Mouse (Mus musculus) ovary, adult 18-20 months (tissue): ENCODE data around the gene Mrtfb.

Experiments
- DNase-seq: peaks from one replicate; pipeline ENCODE4 v3.0.0; 2022; ENCODE audit warnings: low spot score, mixed read lengths

Mrtfb gene

DNA sequence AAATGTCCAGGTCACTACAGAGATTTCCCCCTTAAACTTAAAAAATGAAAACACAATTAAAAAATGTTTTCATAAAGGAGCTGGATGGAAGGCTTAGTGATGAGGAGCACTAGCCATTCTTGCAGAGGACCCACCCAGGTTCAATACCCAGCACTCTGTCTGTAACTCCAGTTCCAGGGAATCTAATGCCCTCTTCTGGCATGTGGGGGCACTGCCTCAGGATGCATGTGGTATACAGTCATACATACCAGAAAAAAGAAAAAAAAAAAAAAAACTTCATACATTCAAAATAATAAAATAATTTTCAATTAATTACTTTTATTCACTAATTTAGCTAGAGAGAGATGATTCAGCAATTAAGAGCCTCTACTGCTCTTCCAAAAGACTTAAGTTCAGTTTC lies 95.0 kb downstream of the Mrtfb start:
- no peak for DNase-seq

DNA sequence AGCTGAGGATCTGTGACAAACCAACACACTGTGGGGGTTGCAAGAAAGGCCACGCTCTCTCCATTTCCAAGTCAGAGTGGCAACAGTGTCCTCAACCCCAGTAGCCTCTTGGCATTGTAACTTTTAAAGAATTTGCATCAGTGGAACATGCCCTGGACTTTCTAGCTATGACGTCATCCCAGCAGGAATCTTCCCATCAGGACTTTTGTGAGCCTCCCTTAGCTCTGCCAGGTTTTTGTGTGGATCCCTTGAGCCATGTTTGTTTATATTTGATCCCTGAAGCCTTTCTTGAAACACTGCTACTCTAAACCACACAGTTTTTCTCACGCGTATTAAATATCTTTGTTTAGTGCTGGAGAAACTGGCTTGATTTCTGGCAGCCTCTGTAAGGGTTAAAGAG lies 97.6 kb downstream of the Mrtfb start:
- no peak for DNase-seq

DNA sequence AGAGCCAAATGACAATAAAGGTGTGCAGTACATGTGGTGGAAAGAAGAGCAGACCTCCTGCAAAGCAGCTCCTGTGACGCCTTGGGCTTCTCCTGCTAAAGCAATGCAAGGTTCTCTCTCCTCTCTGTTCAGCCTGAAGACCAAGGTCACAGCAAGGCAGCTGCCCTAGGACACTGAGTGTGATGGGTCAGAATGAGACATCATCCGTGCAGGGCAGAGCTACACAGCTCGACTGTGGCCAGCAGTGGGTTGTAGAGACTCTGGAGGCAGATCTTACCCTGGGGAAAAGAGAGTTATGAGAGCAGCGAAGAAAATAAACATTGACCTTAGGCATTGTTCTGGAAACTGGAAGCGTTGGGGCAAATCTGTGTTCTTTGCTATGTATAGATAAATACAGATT lies 98.2 kb downstream of the Mrtfb start:
- DNase-seq: no peak

DNA sequence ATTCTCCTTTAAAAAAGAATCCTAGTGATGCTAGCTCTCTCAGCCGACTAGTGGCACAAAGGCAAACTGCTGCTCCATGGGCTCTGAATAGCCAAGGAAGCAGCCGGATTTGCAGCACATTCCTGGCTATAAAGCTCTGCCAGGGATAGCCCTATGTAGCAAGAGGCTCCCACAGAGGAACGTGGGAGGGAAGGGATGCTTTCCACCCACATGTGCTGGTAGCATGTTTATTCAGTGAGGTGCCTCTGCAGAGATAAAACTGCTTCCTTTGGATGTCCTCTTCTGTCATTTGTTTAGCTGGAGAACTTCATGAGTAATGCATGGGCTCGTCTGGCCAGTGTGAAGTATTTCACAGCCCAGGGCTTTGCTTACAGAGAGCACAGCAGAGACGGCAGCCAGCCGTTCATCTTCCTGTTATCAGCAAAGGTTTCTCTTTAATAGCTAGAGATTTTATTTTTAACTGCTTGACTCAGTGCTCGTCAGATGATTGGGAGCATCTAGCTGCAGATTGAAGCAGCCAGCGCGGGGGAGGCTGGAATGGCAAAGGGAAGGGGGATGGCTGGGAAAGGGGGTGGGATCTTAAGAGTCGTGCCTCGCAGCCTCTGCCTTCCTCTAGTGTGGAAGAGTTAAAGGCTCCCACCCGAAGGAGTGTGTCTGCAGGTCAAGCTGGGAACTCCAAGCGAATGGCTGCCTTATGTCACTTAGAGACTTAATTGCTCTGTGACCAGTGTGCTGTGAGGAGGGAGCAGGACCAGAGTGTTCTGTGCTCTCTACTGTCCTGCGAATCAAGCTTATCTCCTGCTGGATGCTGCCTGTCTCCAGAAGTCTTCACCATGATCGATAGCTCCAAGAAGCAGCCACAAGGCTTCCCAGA lies 101.8 kb downstream of the Mrtfb start:
- DNase-seq: peak; percentile 55

DNA sequence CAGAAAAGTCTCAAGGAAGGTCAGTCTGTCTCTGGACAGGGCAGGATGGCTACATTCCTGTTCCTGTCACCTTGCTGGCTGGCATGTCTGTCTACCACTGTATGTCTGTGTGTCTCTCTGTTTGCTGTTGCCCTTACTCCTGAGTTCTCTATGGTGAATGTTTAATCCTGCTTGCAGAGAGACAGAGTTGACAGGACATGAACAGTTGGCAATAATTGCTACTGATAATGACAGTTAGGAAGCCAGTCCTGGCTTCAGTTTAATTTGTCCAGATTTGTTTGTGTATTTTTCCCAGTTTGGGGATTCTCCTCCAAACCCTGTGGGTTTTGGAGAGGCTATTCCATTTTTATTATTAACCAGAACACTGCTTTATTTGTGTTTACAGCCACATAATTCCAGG lies 102.5 kb downstream of the Mrtfb start:
- DNase-seq: no peak

DNA sequence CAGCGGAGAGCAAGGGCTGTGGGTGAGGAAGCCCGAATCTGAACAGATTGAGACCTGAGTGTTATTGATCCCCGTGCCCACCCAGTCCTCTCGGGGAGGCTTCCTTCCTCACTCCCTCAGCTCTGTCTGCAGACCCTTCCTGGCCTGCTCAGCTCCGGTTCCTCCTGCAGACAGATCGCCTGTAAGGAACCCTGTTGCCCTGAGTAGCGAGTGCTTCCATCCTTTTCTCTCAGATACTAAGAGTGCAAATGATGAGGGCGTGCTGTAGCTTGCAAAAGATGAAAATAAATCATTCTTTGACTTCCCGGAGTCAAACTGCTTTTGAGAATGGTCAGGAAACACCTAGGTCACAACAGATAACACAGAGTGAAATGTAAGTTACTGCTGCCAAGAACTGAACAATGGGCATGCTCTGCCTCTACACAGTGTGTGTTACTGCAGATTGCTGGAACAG lies 103.2 kb downstream of the Mrtfb start:
- DNase-seq: no peak

DNA sequence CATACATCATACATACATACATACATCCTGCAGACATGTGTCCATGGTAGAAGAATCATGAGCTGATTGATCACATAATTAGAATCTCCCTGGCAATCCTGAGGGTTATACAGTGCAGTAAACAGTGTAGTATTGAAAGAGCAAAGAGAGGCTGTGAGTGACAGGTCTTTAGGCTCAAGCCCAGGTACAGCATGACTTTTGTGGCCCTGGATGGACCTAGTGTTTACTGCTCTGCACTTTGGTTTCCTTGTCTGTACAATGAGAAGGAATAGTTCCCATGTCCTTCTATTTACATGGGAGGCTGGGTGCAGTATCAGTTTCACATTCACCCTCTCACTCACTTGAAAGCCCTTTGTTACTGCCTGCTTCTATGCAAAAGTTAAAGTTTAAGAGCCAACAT lies 103.9 kb downstream of the Mrtfb start:
- no peak for DNase-seq

DNA sequence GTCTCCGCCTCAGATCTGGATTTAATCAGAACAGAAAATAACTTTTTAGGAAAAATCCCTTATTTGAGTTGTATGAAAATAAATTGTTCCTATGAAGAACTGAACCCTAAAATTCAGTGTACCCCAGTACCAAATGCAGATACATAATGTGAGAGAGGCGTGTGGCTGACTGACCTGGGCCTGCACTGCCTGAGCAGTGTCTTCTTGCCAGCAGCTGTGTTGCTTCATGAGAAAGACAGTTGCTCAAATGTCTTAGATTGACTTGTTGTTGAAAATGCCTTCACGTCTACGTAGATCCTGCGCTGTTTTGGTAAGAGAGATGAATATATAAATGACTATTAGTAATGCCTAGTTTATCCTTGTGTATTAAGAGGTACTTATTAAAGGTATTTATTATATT lies 104.6 kb downstream of the Mrtfb start:
- no peak for DNase-seq

DNA sequence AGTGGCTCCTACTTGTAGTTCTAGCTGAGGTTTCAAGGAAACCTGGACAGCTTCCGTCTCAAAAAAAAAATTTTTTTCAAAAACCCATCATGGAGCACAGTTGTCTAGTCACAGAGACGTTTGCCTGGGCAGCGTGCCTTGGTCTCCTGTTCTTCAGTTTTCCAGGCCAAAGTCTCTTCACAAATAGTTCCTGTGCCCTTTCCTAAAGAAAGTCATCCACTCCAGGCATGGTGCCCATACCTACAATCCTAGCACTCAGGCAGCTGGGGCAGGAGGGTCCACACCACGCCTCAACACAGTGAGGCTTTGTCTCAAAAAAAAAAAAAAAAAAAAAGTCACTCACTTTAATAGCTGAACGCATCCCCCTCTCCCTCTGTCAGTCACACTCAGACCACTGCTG lies 106.9 kb downstream of the Mrtfb start:
- DNase-seq: no peak

DNA sequence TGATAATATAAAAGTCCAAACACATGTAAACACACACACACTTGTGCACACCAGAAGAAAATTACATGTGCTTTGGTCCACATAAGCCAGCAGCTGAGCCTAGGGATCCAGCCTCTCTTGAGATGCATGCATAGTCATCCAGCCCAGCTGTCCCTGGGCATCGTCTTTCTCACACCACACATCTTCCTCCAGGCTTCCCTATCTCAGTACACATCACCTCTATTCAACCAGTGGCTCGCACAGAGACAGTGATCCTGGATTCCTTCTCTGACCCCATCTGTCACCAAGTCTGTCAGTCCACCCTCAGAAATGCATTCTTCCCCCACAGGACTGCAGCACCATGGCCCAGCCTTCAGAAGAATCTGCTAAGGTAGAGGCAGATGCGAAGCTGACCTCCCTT lies 107.9 kb downstream of the Mrtfb start:
- DNase-seq: no peak

DNA sequence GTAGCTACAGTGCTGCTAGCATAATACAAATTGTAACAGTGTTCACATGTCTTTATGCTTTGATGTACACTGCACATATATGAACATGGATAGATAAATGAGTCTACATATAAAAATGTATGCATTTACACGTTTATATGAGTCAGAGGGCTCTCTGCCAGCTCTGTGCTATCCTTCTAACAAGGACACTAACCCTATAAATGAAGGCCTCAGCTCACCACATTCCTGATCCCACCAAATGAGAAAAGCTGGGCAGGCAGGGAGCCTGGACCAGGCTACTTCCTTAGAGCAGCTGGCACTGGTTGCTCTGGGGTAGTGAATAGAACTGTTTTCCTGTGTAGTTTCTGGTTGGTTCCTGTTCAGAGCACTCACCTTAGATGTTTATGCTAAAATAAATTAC lies 110.0 kb downstream of the Mrtfb start:
- DNase-seq: no peak

DNA sequence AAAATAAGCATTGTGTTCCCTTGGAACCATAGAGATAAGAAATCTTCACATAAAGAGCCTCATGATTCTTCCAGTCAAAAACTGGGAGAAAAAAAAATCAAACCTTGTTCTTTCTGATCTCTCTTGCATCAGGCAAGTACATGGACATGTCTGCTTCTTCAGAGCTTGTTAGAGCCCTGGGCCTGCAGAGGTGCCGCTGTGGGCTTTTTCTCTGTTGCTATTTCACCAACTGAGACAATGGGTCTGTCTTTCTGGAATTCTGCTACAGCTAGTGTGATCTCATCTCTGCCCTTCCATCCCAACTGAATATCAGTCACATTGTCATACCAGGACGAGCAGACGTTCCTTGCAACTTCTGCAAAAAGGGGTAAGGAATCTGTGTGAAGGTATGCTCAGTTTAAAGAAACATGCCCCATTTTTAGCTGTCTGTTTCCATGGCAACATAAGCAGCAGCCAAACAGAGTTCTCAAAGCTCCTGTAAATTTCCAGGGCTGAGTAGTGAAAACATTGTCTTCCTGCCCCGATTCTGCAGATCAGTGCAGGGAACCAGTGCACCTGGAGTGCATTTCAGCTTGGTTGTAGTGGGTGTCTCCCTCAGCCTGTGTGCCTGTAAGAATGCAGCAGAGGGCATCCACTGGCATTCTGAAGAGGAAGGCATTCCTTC lies 110.7 kb downstream of the Mrtfb start:
- DNase-seq: no peak

DNA sequence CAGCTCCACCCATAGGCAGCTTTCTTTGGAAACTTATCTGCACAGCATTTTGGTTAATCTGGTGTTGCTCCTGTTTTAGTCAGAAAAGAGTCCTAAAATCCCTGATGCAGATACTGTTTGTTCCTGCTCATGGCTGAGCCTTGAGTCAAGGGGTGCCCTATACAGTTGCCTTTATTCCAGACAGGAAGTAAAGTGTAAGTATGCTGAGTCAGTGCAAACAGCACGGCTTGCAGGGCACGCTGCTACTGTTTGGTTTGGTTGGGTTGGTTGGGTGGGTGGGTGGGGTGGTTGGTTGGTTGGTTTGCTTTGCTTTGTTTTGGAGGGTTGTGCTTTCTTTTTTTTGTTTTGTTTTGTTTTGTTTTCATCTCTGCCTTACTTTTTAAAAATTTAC lies 111.2 kb downstream of the Mrtfb start:
- no peak for DNase-seq

DNA sequence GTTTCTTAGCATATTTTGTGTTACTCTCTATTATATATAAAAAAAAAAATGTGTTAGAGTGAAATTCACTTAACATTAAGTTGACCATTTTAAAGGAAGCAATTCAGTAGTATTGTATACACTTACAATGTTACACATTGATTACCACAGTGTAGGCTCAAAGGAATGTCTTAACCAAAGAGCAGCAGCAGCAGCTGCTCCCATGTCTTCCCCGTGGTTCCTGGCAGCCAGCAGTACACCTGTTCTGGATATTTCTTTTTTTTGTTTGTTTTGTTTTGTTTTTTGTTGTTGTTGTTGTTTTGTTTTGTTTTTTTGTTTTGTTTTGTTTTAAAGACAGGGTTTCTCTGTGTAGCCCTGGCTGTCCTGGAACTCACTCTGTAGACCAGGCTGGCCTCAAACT lies 112.4 kb downstream of the Mrtfb start:
- DNase-seq: no peak

DNA sequence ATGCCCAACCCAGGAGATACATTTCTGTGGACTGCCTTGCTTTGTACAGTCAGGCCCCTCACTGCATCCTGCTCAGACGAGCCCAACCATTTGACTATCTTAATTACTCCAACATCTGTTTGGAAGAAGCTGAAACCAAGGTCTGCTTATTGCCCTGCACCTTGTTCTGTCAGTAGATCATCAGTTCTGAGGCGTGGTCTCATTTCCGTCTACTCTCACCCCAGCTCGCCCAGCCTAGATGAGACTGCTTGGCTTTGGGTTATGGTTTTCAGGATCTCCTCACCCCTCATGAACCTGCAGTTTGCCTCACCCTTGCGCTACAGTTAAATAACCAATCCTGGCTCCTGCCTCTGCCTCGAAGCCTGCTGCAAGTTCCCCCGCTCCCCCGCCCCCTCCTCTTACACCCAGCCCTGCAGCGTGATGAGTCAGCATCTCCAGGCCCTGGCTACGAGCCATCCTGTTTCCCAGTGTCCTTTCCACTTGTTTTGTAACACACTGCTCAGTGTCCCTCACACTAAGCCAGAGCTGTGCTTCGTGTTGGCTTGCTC lies 115.5 kb downstream of the Mrtfb start:
- peak; percentile 83 for DNase-seq

DNA sequence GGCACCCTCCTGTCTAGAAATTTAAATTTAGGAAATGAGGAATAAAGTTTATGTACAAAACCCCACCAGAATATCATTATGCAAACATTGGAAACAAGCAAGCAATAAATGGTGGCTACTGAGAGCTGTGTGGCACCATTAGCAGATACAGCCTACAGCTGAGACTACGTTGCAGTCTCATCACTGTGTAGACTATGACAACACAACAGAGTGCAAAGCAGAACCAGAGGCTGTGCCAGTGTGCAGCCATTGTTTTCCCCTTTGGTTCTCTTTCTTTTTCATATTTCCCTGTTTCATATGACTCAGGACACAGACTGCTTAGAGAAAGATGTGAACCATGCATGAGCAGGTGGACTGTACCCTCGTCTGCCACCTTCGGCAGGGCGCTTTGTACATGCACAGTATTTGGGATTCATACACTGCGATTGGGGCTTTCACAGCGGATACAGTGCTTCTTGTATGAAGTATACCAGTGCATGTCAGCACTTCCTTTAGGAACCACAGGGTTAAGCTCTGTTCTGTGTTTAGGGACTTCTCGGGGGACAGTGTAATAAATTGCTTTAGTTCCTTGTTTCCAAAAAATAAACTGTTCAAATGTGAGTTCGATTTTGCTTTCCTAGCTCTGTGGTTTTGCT lies 116.7 kb downstream of the Mrtfb start:
- DNase-seq: no peak

DNA sequence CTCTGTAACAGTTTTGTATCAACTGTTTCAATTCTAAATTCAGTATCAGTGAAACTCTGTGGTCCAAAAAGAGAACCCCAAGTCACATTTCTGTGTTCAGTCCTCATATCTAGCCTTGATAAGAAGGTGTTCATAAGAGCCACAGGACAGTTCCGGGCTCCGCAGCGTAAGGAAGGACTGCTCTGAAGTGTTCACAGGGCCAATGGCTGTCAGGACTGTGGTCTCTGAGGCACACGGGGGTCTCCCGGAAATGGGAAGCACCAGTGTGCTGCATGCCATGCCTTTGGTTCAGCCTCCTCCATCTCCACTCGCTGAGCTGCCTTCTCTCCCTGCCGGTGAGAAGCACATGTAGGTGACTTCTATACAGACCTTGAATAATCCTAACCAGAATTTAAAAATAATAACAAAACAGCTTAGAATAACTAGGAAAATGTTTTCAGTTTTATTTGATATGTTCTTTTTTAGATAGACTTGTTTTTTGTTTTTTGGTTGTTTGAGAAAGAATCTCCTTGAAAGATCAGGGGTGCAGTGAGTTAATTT lies 120.7 kb downstream of the Mrtfb start:
- no peak for DNase-seq

DNA sequence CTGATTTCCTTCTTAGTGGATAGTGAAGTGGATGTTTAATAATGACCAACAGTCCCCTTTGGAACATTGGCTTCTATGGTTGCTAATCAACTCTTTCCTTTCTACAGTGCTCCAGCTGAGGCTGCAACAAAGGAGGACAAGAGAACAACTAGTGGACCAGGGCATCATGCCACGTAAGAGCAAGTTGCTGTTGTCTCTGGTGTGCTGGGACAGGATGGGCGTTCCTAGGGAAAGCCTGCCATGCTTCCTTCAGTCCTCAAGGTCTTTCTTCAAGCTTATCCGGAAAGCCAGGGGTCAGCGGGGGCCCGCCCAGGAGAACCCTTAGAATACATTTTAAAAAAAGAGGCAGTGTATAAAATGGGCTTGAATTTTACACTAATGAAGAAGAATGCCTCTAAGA lies 121.9 kb downstream of the Mrtfb start:
- DNase-seq: no peak

DNA sequence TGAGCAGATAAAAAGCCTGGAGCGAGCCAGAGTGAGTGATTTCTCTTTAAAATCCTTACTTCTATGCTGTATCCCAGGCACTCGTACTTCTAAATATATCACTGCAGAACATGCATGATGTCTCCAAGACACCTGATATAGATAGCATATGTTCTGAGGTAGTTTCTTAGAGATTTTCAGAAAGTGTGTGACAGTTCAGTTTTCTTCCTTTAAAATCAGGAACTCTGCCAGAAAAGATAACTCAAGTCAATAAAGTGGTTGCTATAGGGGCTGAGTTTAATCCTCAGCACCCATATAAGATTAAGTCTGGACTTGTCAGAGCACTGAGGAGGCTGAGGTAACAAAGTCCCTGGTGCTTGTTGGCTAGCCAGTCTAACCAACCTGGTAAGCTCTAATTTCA lies 123.6 kb downstream of the Mrtfb start:
- DNase-seq: no peak

DNA sequence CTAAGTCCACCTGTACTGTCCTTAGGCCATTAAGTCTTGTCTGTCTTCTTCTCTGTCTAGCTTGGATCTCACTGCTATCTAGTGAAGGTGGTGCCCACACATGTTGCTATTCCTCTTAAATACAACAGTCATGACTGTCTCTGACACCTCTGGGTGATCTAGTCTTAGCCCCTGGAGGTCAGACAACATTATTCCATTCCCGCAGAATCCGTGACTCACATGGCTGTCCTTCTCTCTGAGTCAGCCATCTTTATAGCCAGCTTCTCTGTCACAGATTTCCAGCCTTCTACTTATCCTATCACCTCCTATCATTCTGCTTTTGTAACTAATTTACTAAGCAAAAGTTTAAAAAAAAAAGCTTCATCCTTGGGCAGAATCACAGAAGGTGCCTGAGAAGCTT lies 125.5 kb downstream of the Mrtfb start:
- DNase-seq: no peak

DNA sequence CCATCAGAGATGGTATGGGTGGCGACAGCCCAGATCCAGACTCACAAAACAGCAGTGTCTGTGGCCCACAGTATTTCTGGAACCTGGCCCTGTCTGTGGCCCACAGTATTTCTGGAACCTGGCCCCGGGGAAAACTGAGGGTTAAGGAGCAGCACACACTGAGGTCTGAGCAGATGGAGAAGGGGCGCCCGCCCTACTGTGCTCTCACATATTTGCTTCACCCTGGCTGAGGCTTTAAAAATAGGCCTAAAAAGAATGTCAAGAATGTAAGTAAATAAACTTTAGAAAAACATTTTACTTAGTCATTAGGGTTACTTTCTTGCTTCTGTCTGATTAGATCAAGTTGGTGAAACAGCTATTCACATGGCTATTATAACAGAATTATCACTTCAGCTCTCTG lies 131.0 kb downstream of the Mrtfb start:
- DNase-seq: no peak

DNA sequence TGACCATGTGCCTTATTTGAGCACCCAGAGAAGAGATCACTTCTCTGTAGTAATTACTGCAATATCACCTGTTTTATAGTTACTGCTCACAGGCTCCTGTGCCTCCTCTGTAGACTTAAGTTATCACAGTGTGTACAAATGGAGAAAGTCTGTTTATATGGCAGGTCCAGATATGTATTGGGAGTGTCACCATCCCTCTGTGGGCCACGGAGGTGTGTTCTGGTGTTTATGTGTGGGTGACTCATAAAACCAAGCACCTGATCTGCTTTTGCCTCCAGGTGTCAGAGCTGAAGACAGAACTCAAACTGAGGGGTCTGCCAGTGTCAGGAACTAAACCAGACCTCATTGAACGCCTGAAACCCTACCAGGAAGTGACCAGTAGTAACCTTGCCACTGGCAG lies 144.1 kb downstream of the Mrtfb start:
- DNase-seq: no peak

DNA sequence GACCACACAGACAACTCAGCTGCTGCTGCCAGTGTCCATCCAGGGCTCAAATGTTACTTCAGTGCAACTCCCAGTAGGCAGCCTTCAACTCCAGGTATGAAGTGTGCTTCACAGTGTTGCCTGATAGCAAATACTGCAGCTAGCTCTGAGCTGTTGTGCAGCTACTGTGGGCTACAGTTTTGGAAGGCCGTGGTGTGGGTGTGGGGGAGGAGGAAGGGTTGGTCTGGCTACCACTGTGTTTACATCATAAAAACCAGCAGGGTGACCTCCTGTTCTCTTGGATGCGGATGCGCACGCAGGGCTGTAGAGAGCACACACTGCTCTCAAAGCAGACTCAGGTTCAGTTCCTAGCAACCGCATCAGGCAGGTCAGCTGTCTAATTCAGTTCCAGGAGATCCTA lies 145.3 kb downstream of the Mrtfb start:
- DNase-seq: no peak
